Mouse (Mus musculus) lung, adult 2 months (tissue): ENCODE results near the gene Haus5. TPM values are rescaled to one million over a fixed set of nuclear protein-coding genes. Genes with fewer than 3 reads are reported as not detected.

Source experiments
- DNase-seq: peaks from one replicate; pipeline ENCODE4 v3.0.0; 2022
- H3K4me1 ChIP-seq: fragments of 200-500 bp; 2 replicates; pipeline ENCODE4 v1.6.1; 2011; ENCODE audit warnings: low read length; ENCODE audit not compliant: control insufficient read depth, insufficient read depth
- H3K4me3 ChIP-seq: fragments of 200-500 bp; replicated peaks from 2 replicates; pipeline ENCODE3; 2011; ENCODE audit warnings: low read depth, mild to moderate bottlenecking, control low read depth, low read length; ENCODE audit errors: extremely low read depth
- CTCF ChIP-seq: fragments of 200-500 bp; IDR thresholded peaks from 2 replicates; pipeline ENCODE4 v1.5.1; 2011; ENCODE audit warnings: mild to moderate bottlenecking, low read length, control low read depth; ENCODE audit not compliant: insufficient read depth
- POLR2A ChIP-seq: fragments of 200-500 bp; IDR thresholded peaks from 2 replicates; pipeline ENCODE4 v1.6.1; 2011; ENCODE audit warnings: low read depth, mild to moderate bottlenecking, control low read depth, low read length, borderline replicate concordance; ENCODE audit errors: extremely low read depth
- WGBS: fragments of 180-500 bp; shearing (Covaris S2); methylation state at CpG from one replicate; pipeline ENCODE4 v1.1.7; 2018; 5-methylcytosine and 5-hydroxymethylcytosine counted together
- polyA plus RNA-seq: library from polyadenylated mRNA; depleted of rRNA; stranded (reverse); fragments of >200 nt; gene quantifications from 2 replicates; pipeline ENCODE4 v1.2.3, GENCODE M21; 2012; rRNA removed

The Haus5 gene
- polyA plus RNA-seq, result 9.9 and 13.0 TPM in 2 replicates

- H3K4me3 ChIP-seq, result peak within 1 kb of the TSS; percentile 78
- TF ChIP-seq CTCF, result no peak
- no peak for TF ChIP-seq POLR2A
- under 1% methylated on average over 34 of the region's 34 CpGs for WGBS
- no peaks in the 10 kb centered on the region; the same call in 1 of the 2 replicates for H3K4me1 ChIP-seq
- peak; percentile 92 for DNase-seq
These were observed at the start of gene Haus5 for GRCm38 (mm10) chr7:30664529-30665200. TSS of gene Haus5 (minus strand) at chr7:30664994.

DNA sequence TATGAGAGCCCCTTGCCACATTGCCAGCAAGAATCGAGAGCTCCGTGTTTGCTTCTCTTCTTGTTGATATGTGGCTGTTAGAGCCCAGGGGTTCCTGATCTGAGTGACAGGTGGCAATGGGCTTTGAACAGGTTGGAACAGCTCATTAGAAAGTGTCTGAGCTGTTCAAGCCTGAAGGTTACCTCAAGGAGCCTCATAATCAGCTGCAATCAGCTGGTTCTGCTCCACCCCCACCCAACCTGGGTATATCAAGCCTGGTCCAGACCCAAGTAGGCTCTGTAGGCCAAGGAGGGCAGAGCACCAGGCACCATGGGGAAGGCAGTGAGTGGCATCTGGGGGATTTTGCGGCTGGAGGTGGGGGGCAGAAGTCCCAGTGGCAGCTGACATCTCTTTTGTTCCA is 47.1 kb upstream of the Haus5 start, which contains the start of gene Atp4a:
Atp4a (plus strand) TSS at position 268 of the 400 bp plus-strand sequence.
- TF ChIP-seq POLR2A (no peak), CTCF (no peak)
- H3K4me1 ChIP-seq, result no peaks in the 10 kb centered on the region
- no peak within 1 kb of the TSS for H3K4me3 ChIP-seq
- WGBS, result 79% methylated on average over 3 of the region's 3 CpGs
- no peak for DNase-seq

DNA sequence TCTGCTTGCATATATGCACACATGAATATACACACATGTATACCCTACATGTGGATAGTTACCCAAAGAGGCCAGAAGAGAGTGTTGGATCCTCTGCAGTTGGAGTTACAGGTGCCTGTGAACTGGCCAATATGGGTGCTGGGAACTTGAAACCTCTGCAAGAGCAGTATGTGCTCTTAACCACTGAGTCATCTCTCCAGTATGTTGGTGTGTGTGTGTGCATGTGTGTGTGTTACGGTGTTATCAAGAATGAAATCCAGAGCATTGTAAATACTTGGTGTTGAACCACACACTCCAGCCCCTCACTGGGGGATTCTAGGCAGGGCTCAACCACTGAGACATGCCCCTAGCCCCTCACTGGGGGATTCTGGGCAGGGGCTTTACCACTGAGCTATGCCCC is 42.6 kb upstream of the Haus5 start:
- H3K4me1 ChIP-seq, result no peaks in the 10 kb centered on the region
- TF ChIP-seq CTCF, result no peak
- no peak for TF ChIP-seq POLR2A
- no peak overlapping the region for H3K4me3 ChIP-seq
- no peak for DNase-seq
- WGBS, result 46% methylated on average over 1 of the region's 1 CpGs

DNA sequence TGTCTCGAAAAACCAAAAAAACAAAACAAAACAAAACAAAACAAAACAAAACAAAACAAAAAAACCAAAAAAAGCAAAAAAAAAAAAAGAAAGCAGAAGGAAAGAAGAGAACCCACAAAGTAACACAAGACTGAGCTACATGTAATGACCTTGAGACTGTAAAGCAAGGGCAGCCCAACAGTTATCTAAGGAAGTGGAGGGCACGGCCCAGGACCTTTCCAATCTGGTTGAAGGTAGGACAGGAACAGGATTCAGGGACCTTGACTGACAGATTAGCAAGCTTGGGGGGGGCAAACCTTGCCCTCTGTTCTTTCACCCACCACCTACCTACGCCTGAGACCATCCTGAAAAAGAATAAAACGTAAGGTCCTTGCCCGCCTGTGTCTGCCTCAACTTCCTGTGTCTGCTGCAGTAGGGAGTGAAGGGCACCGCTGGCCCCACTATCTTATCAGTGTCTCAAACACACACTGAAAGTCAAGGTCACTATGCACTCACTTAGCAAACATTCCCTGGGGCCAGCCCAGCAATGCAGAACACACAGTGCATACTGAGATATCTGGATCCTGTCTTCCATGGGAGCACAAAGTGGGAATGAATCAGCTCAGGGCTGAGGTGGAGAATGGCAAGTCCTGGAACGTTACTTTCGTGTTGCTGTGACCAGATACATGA is 41.6 kb upstream of the Haus5 start:
- TF ChIP-seq POLR2A (no peak), CTCF (no peak)
- WGBS, result 37% methylated on average over 8 of the region's 8 CpGs
- Histone ChIP-seq H3K4me1 (no peaks in the 10 kb centered on the region), H3K4me3 (no peak overlapping the region)
- no peak for DNase-seq

DNA sequence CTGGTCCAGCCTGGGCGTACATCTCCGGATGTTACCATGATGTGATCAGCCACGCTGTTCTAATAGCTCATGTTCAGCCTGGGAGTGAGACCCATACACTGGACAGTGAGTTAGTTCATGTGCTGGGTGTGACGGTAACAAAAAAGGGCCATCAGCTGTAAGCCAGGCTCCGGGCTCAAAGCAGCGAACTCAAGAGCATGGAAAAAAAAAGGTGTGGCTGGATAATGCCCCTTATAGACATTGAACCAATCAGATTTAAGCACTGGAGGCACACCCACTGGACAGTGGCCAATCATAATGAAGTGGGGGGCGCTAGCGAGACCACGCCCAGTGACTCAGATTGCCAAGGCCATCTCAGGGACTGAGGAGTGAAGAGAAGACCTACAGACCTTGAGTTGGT is 33.8 kb upstream of the Haus5 start, which contains the start of gene 2200002J24Rik:
2200002J24Rik (plus strand) TSS at position 338 of the 400 bp plus-strand sequence.
- no peak within 1 kb of the TSS for H3K4me3 ChIP-seq
- TF ChIP-seq CTCF (no peak), POLR2A (no peak)
- H3K4me1 ChIP-seq, result no peaks in the 10 kb centered on the region
- no peak for DNase-seq
- 31% methylated on average over 9 of the region's 9 CpGs for WGBS

DNA sequence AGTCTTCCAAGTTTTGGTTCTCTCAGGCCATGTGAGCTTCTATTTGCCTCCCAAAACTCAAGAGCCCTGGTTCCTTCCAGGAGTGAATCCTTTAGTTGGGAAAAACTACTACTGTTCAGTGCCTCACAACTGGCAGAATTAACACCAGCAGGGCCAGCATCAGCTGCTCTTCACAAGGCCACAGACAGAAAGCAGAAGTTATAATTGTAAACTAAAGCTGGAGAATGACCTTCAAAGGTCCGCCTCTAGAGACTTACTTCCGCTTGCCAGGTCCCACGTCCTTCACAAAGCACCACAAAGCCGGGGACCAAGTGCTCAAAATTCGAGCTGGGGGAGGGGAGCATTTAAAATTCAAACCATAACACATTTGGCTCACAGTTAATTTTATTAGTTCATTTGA is 33.3 kb upstream of the Haus5 start:
- DNase-seq, result no peak
- WGBS, result 32% methylated on average over 5 of the region's 5 CpGs
- Histone ChIP-seq H3K4me3 (no peak overlapping the region), H3K4me1 (no peaks in the 10 kb centered on the region)
- TF ChIP-seq CTCF (no peak), POLR2A (no peak)

GRCm38 (mm10) chr7:30688325-30688724 is 23.5 kb upstream of the Haus5 start:
- DNase-seq, result no peak
- H3K4me1 ChIP-seq, result no peaks in the 10 kb centered on the region
- H3K4me3 ChIP-seq, result no peak overlapping the region
- WGBS, result 68% methylated on average over 6 of the region's 6 CpGs
- TF ChIP-seq POLR2A (no peak), CTCF (no peak)

GRCm38 (mm10) chr7:30683425-30683824 is 18.6 kb upstream of the Haus5 start:
- DNase-seq, result no peak
- H3K4me1 ChIP-seq, result no peaks in the 10 kb centered on the region
- 56% methylated on average over 2 of the region's 2 CpGs for WGBS
- no peak overlapping the region for H3K4me3 ChIP-seq
- no peak for TF ChIP-seq CTCF
- TF ChIP-seq POLR2A, result no peak

- Histone ChIP-seq H3K4me1 (no peaks in the 10 kb centered on the region), H3K4me3 (no peak overlapping the region)
- DNase-seq, result no peak
- WGBS, result 50% methylated on average over 5 of the region's 5 CpGs
- TF ChIP-seq POLR2A (no peak), CTCF (no peak)
These were observed 17.1 kb upstream of the Haus5 start for GRCm38 (mm10) chr7:30681897-30682296.
